Mouse (Mus musculus) heart, embryonic 13.5 days (tissue): ENCODE data around the gene Sh3bp4. TPM values are rescaled to one million over a fixed set of nuclear protein-coding genes. Genes with fewer than 3 reads are reported as not detected.
A peak's percentile ranks its signal among the peaks of the same experiment; 100 is the strongest.

Source experiments
- ATAC-seq: fragments of 200-750 bp; cut with Nextera tagmentation; 2 replicates; pipeline ENCODE4 v1.8.0; 2017; ENCODE audit warnings: moderate TSS enrichment; ENCODE audit not compliant: insufficient number of reproducible peaks, low FRiP score, low TSS enrichment; ENCODE audit errors: extremely low read depth
- H3K27ac ChIP-seq: fragments of 300-500 bp; sonication (generic); replicated peaks from 2 replicates; pipeline ENCODE4 v1.5.1; 2015; ENCODE audit warnings: moderate library complexity, mild to moderate bottlenecking, inconsistent platforms
- H3K27me3 ChIP-seq: fragments of 300-500 bp; sonication (generic); replicated peaks from 2 replicates; pipeline ENCODE4 v1.6.1; 2015; ENCODE audit warnings: mild to moderate bottlenecking, inconsistent platforms
- H3K36me3 ChIP-seq: fragments of 300-500 bp; sonication (generic); 2 replicates; pipeline ENCODE4 v1.6.1; 2015; ENCODE audit warnings: mild to moderate bottlenecking, inconsistent platforms
- H3K4me1 ChIP-seq: fragments of 300-500 bp; sonication (generic); 2 replicates; pipeline ENCODE4 v1.6.1; 2015; ENCODE audit warnings: inconsistent platforms
- H3K4me2 ChIP-seq: fragments of 300-500 bp; sonication (generic); 2 replicates; pipeline ENCODE4 v1.6.1; 2015; ENCODE audit warnings: inconsistent platforms, mild to moderate bottlenecking, moderate library complexity
- H3K4me3 ChIP-seq: fragments of 300-500 bp; sonication (generic); 2 replicates; pipeline ENCODE4 v1.5.1; 2015; ENCODE audit warnings: moderate library complexity, mild to moderate bottlenecking, inconsistent platforms
- H3K9ac ChIP-seq: fragments of 300-500 bp; sonication (generic); 2 replicates; pipeline ENCODE4 v1.6.1; 2015; ENCODE audit warnings: inconsistent platforms, mild to moderate bottlenecking, moderate library complexity
- H3K9me3 ChIP-seq: fragments of 300-500 bp; sonication (generic); 2 replicates; pipeline ENCODE4 v1.6.1; 2016; ENCODE audit warnings: inconsistent platforms
- WGBS: fragments of 180-500 bp; shearing (Covaris S2); methylation state at CpG from one replicate; pipeline ENCODE4 v1.1.7; 2015; ENCODE audit warnings: mixed read lengths; 5-methylcytosine and 5-hydroxymethylcytosine counted together
- polyA plus RNA-seq: library from polyadenylated mRNA; unstranded; fragments of >200 nt; fragmentation: Nextera tagmentation; extraction: Ambion mirVana; gene quantifications from 2 replicates; pipeline ENCODE4 v1.2.1, GENCODE M21; 2015

Sh3bp4 gene
- polyA plus RNA-seq, 1 experiment from 2014 or later = 19.2 TPM

GRCm38 (mm10) chr1:89071371-89072142, 1.3 kb downstream of the Sh3bp4 start:
- Histone ChIP-seq H3K4me2 (peak overlapping the region; percentile 86), H3K27me3 (no peaks in the 10 kb centered on the region), H3K4me3 (peak overlapping the region; percentile 80), H3K9ac (peak overlapping the region; percentile 98), H3K36me3 (no peaks in the 10 kb centered on the region), H3K27ac (peak overlapping the region; percentile 91), H3K4me1 (peaks cover 63% of the 10 kb centered on the region), H3K9me3 (no peaks in the 10 kb centered on the region)
- whole genome bisulfite sequencing = 7% methylated on average over 15 of the region's 15 CpGs
- no peak for ATAC-seq

- Histone ChIP-seq H3K27me3 (no peaks in the 10 kb centered on the region), H3K36me3 (no peaks in the 10 kb centered on the region), H3K4me3 (peak overlapping the region; percentile 80), H3K4me2 (peak overlapping the region; percentile 86), H3K27ac (peak overlapping the region; percentile 91), H3K4me1 (peaks cover 71% of the 10 kb centered on the region), H3K9ac (peak overlapping the region; percentile 98), H3K9me3 (no peaks in the 10 kb centered on the region)
- WGBS = 13% methylated on average over 14 of the region's 14 CpGs
- ATAC-seq = no peak
Measured at GRCm38 (mm10) chr1:89072143-89072990, 2.2 kb downstream of the Sh3bp4 start.

- H3K9ac ChIP-seq = peak overlapping the region; percentile 98
- H3K9me3 ChIP-seq = no peaks in the 10 kb centered on the region
- H3K36me3 ChIP-seq = no peaks in the 10 kb centered on the region
- ATAC-seq = no peak
- H3K4me3 ChIP-seq = peak overlapping the region; percentile 18; the same call in 1 of the 2 replicates
- no peaks in the 10 kb centered on the region for H3K27me3 ChIP-seq
- H3K4me1 ChIP-seq = peaks cover 81% of the 10 kb centered on the region
- H3K4me2 ChIP-seq = peak overlapping the region; percentile 86
- peak overlapping the region; percentile 91 for H3K27ac ChIP-seq
- WGBS = 59% methylated on average over 5 of the region's 5 CpGs
Measured at GRCm38 (mm10) chr1:89073291-89073846, 3.2 kb downstream of the Sh3bp4 start.

GRCm38 (mm10) chr1:89074678-89075077, 4.5 kb downstream of the Sh3bp4 start:
- no peaks in the 10 kb centered on the region for H3K27me3 ChIP-seq
- H3K27ac ChIP-seq = no peak overlapping the region
- H3K4me1 ChIP-seq = peaks cover 82% of the 10 kb centered on the region
- no peak overlapping the region; the same call in 1 of the 2 replicates for H3K4me2 ChIP-seq
- H3K9me3 ChIP-seq = no peaks in the 10 kb centered on the region
- WGBS = 35% methylated on average over 6 of the region's 6 CpGs
- H3K36me3 ChIP-seq = no peaks in the 10 kb centered on the region
- ATAC-seq = no peak
- H3K4me3 ChIP-seq = no peak overlapping the region
- no peak overlapping the region for H3K9ac ChIP-seq

- Histone ChIP-seq H3K9ac (no peak overlapping the region), H3K4me2 (no peak overlapping the region), H3K4me3 (no peak overlapping the region), H3K27ac (no peak overlapping the region), H3K4me1 (peaks cover 81% of the 10 kb centered on the region), H3K27me3 (no peaks in the 10 kb centered on the region), H3K36me3 (no peaks in the 10 kb centered on the region), H3K9me3 (no peaks in the 10 kb centered on the region)
- WGBS = 61% methylated on average over 8 of the region's 8 CpGs
- no peak for ATAC-seq
Measured at GRCm38 (mm10) chr1:89075120-89075519, 4.9 kb downstream of the Sh3bp4 start.

- H3K9ac ChIP-seq = no peak overlapping the region; the same call in 1 of the 2 replicates
- H3K4me3 ChIP-seq = no peak overlapping the region
- peaks cover 93% of the 10 kb centered on the region for H3K4me1 ChIP-seq
- H3K27me3 ChIP-seq = no peaks in the 10 kb centered on the region
- no peaks in the 10 kb centered on the region for H3K9me3 ChIP-seq
- WGBS = 83% methylated on average over 9 of the region's 9 CpGs
- no peak overlapping the region for H3K4me2 ChIP-seq
- no peak for ATAC-seq
- no peak overlapping the region for H3K27ac ChIP-seq
- no peaks in the 10 kb centered on the region for H3K36me3 ChIP-seq
Measured at GRCm38 (mm10) chr1:89076777-89077176, 6.6 kb downstream of the Sh3bp4 start.

GRCm38 (mm10) chr1:89078240-89078639, 8.0 kb downstream of the Sh3bp4 start:
- Histone ChIP-seq H3K9ac (peak overlapping the region; percentile 5; the same call in 1 of the 2 replicates), H3K4me2 (no peak overlapping the region), H3K4me3 (no peak overlapping the region), H3K27ac (peak overlapping the region; percentile 51), H3K36me3 (no peaks in the 10 kb centered on the region), H3K4me1 (peaks cover 91% of the 10 kb centered on the region), H3K27me3 (no peaks in the 10 kb centered on the region), H3K9me3 (no peaks in the 10 kb centered on the region)
- no peak for ATAC-seq
- WGBS = 69% methylated on average over 2 of the region's 2 CpGs

- no peak for ATAC-seq
- no peak overlapping the region for H3K4me2 ChIP-seq
Measured at GRCm38 (mm10) chr1:89078730-89079129, 8.5 kb downstream of the Sh3bp4 start.

GRCm38 (mm10) chr1:89079239-89079638, 9.0 kb downstream of the Sh3bp4 start:
- H3K9ac ChIP-seq = peak overlapping the region; percentile 19; the same call in 1 of the 2 replicates
- no peaks in the 10 kb centered on the region for H3K27me3 ChIP-seq
- H3K4me1 ChIP-seq = peaks cover 83% of the 10 kb centered on the region
- H3K27ac ChIP-seq = peak overlapping the region; percentile 51
- ATAC-seq = no peak
- no peaks in the 10 kb centered on the region for H3K9me3 ChIP-seq
- 54% methylated on average over 2 of the region's 2 CpGs for WGBS
- no peaks in the 10 kb centered on the region for H3K36me3 ChIP-seq
- H3K4me3 ChIP-seq = no peak overlapping the region
- H3K4me2 ChIP-seq = no peak overlapping the region

More at GRCm38 (mm10) chr1:89078730-89079129, 8.5 kb downstream of the Sh3bp4 start:
- Histone ChIP-seq H3K36me3 (no peaks in the 10 kb centered on the region), H3K27me3 (no peaks in the 10 kb centered on the region), H3K4me3 (no peak overlapping the region), H3K4me1 (peaks cover 88% of the 10 kb centered on the region), H3K9me3 (no peaks in the 10 kb centered on the region), H3K27ac (peak overlapping the region; percentile 51), H3K9ac (peak overlapping the region; percentile 19; the same call in 1 of the 2 replicates)
- WGBS = 55% methylated on average over 9 of the region's 9 CpGs

DNA sequence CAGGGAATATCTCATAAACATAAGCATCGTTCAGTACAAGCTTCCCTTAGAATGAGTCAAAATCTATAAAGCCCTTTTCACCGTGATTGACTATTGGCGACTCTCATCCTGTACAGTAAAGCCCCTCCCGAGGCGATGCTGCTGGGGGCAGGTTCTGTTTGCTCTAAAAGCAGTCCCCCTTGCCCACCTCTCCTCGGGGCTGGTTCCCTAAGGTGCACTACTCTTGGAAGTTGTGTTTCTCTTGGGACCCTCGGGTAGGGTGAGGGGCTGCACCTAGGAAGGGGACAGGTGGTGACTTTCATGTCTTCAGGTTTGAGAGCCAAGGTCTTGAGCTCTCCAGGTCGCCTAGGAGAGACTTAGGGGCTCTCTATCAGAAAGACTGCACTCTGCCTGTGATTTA, 10.2 kb downstream of the Sh3bp4 start:
- H3K4me2 ChIP-seq = no peak overlapping the region
- H3K27ac ChIP-seq = no peak overlapping the region
- peaks cover 75% of the 10 kb centered on the region for H3K4me1 ChIP-seq
- H3K27me3 ChIP-seq = no peaks in the 10 kb centered on the region
- no peaks in the 10 kb centered on the region for H3K9me3 ChIP-seq
- no peak for ATAC-seq
- 77% methylated on average over 8 of the region's 8 CpGs for WGBS
- H3K4me3 ChIP-seq = no peak overlapping the region
- peaks cover 4% of the 10 kb centered on the region; the same call in 1 of the 2 replicates for H3K36me3 ChIP-seq
- H3K9ac ChIP-seq = 0 out of 2 replicates have a peak overlapping the region, but pooled peaks have one; percentile 33

DNA sequence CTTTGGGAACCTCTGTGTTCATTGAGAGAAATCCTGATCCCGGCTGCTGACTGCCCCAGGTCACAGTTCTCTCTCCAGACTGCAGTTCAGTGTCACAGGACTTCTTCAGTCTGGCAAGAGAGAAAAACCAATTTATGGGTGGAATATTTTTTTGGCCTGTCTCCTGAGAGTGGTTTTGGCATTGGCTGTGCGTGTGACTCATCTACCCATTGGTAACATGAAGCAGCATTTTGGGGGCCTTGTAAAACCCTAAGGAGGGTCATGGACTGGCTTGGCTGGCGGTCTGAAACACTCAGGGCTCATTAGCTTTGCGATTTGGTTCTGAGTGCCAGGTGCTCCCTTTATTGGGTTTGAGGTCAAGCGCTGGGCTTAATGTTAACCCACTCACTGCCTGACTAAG, 10.6 kb downstream of the Sh3bp4 start:
- H3K4me2 ChIP-seq = no peak overlapping the region
- no peaks in the 10 kb centered on the region for H3K9me3 ChIP-seq
- ATAC-seq = no peak
- H3K27ac ChIP-seq = no peak overlapping the region
- H3K4me3 ChIP-seq = no peak overlapping the region
- H3K36me3 ChIP-seq = peaks cover 4% of the 10 kb centered on the region; the same call in 1 of the 2 replicates
- WGBS = 69% methylated on average over 5 of the region's 5 CpGs
- 0 out of 2 replicates have a peak overlapping the region, but pooled peaks have one; percentile 33 for H3K9ac ChIP-seq
- no peaks in the 10 kb centered on the region for H3K27me3 ChIP-seq
- H3K4me1 ChIP-seq = peaks cover 76% of the 10 kb centered on the region
